Mouse (Mus musculus) myocyte (in vitro differentiated cells): ENCODE data around the gene Ctf1.

Experiments used
- E2F4 ChIP-seq: IDR thresholded peaks from one replicate; pipeline ENCODE4 v1.6.1; 2011; ENCODE audit warnings: mild to moderate bottlenecking, control low read depth, moderate library complexity; ENCODE audit not compliant: insufficient read depth
- MAX ChIP-seq: IDR thresholded peaks from one replicate; pipeline ENCODE4 v1.6.1; 2011; ENCODE audit warnings: low read depth, mild to moderate bottlenecking, control low read depth
- MYOD1 ChIP-seq, 3 experiments: IDR thresholded peaks; one replicate each; pipeline ENCODE4 v1.6.1; 2011; ENCODE audit warnings: control low read depth in 2 of 3, low read depth in 2 of 3, mild to moderate bottlenecking in 2 of 3, moderate library complexity in 1 of 3; ENCODE audit not compliant: insufficient read length in 2 of 3, control insufficient read depth in 1 of 3
- MYOG ChIP-seq, 3 experiments: IDR thresholded peaks; one replicate each; pipeline ENCODE4 v1.6.1; 2011; ENCODE audit warnings: control low read depth in 2 of 3, low read depth in 2 of 3, mild to moderate bottlenecking in 2 of 3; ENCODE audit not compliant: insufficient read length in 2 of 3, control insufficient read depth in 1 of 3, insufficient read depth in 1 of 3
- POLR2A ChIP-seq: IDR thresholded peaks from one replicate; pipeline ENCODE4 v1.6.1; 2011; ENCODE audit warnings: low read depth, mild to moderate bottlenecking, control low read depth, moderate library complexity; ENCODE audit not compliant: insufficient read length
- REST ChIP-seq: IDR thresholded peaks from one replicate; pipeline ENCODE4 v1.6.1; 2011; ENCODE audit warnings: mild to moderate bottlenecking, control low read depth, moderate library complexity; ENCODE audit not compliant: insufficient read depth, insufficient read length
- TCF12 ChIP-seq: IDR thresholded peaks from one replicate; pipeline ENCODE4 v1.6.1; 2011; ENCODE audit warnings: mild to moderate bottlenecking, control low read depth; ENCODE audit not compliant: poor library complexity, insufficient read depth, severe bottlenecking

DNA sequence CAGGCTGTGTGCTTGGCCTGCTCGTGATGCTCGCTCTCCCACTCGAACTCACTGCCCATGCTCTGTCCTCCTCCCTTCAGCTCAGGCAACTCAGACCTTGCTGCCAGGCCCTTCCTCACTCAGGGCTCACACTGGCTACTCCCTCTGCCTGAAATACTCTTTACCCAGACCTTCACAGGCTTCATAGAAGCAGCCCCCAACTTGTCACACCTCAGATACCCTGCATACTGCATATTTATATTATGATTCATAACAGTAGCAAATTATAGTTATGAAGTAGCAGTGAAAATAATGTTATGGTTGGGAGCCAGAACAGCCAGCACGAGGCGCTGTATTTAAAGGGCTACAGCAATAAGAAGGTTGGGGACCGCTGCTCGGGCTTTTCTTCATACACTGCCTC is 23.6 kb upstream of the Ctf1 start:
- TF ChIP-seq POLR2A (no peak), E2F4 (no peak), MAX (no peak), TCF12 (no peak), MYOD1 (IDR thresholded peaks at IDR 0.05; ENCODE audit: control insufficient read depth in 1 of 3, insufficient read length in 2 of 3, low read depth in 2 of 3) (no peak), MYOG (IDR thresholded peaks at IDR 0.05; ENCODE audit: control insufficient read depth in 1 of 3, insufficient read depth in 1 of 3, insufficient read length in 2 of 3, low read depth in 2 of 3) (no peak), REST (no peak)
